Mouse (Mus musculus): ENCODE results near the gene Olfr1151. TPM values are rescaled to one million over a fixed set of nuclear protein-coding genes. Genes with fewer than 3 reads are reported as not detected.

Olfr1151 gene
- polyA plus RNA-seq (2015; fragmentation: Nextera tagmentation; extraction: Ambion mirVana) = not detected in 2 replicates

DNA sequence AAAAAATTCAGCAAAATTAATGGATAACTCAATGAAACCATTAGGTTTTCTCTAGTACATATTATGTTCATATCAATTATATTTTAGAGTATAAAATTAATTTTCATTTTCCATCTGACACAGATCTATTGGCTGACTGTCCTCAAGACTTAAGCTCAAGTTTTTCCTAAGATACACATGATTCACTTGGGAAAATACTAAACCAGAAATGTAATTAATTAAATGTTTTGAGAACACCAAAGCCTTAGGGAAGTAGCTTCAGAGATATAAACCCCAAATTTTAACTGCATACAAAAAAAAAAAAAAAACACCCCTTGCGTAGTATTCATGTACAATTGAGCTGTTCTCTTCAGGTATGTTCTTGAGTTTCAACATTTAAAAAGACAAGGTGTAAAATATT, at the start of gene Olfr1151:
Gene Olfr1151 (plus strand): TSS at position 301 of the 400 bp plus-strand sequence.
- Histone ChIP-seq H3K9ac (no peak within 1 kb of the TSS), H3K27ac (no peak within 1 kb of the TSS), H3K27me3 (no peaks in the 10 kb centered on the region), H3K4me3 (no peak within 1 kb of the TSS), H3K36me3 (no peaks in the 10 kb centered on the region), H3K4me1 (no peaks in the 10 kb centered on the region), H3K4me2 (no peak within 1 kb of the TSS), H3K9me3 (no peaks in the 10 kb centered on the region)
- ATAC-seq (ENCODE audit: insufficient number of reproducible peaks, insufficient read depth, low FRiP score, low TSS enrichment, low read depth) = no peak
- 81% methylated on average over 1 of the region's 1 CpGs for WGBS

GRCm38 (mm10) chr2:87809522-87809921, 46.1 kb upstream of the Olfr1151 start, which contains the start of gene Olfr1145:
Gene Olfr1145 (plus strand): TSS chr2:87809822.
- Histone ChIP-seq H3K9me3 (no peaks in the 10 kb centered on the region), H3K27me3 (no peaks in the 10 kb centered on the region), H3K9ac (no peak within 1 kb of the TSS), H3K27ac (no peak within 1 kb of the TSS), H3K4me2 (no peak within 1 kb of the TSS), H3K36me3 (no peaks in the 10 kb centered on the region), H3K4me3 (no peak within 1 kb of the TSS), H3K4me1 (no peaks in the 10 kb centered on the region)
- no peak for ATAC-seq (ENCODE audit: insufficient number of reproducible peaks, insufficient read depth, low FRiP score, low TSS enrichment, low read depth)
- WGBS = 75% methylated on average over 1 of the region's 1 CpGs

GRCm38 (mm10) chr2:87830233-87830632, 25.4 kb upstream of the Olfr1151 start, which contains the start of gene Olfr1148:
Gene Olfr1148 (plus strand): TSS chr2:87830533.
- Histone ChIP-seq H3K4me1 (no peaks in the 10 kb centered on the region), H3K27ac (no peak within 1 kb of the TSS), H3K9me3 (no peaks in the 10 kb centered on the region), H3K36me3 (no peaks in the 10 kb centered on the region), H3K9ac (no peak within 1 kb of the TSS), H3K27me3 (no peaks in the 10 kb centered on the region), H3K4me3 (no peak within 1 kb of the TSS), H3K4me2 (no peak within 1 kb of the TSS)
- 79% methylated on average over 1 of the region's 1 CpGs for WGBS
- ATAC-seq (ENCODE audit: insufficient number of reproducible peaks, insufficient read depth, low FRiP score, low TSS enrichment, low read depth) = no peak

DNA sequence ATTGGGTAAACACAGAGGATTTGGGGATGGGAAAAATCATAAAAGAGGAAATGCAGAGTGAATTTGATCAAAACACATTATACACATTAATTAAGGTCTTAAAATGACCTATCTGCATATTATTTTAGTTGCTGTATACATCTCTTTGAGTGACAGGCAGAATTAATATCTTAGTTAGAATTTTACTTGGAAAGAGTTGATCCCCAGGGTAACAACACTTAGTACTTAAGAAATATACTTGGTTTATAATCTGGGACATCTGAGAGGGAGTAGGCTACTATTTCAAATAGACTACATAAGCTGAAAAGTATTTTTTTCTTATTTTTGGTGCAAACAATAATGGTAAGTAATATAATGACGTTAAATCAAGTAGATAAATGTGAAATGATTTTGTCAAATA, 12.0 kb upstream of the Olfr1151 start, which contains the start of gene Olfr1150-ps1:
Gene Olfr1150-ps1 (plus strand): TSS at position 301 of the 400 bp plus-strand sequence.
- no peak for ATAC-seq (ENCODE audit: insufficient number of reproducible peaks, insufficient read depth, low FRiP score, low TSS enrichment, low read depth)
- H3K27ac ChIP-seq = no peak within 1 kb of the TSS
- H3K4me1 ChIP-seq = no peaks in the 10 kb centered on the region
- H3K4me3 ChIP-seq = no peak within 1 kb of the TSS
- no peak within 1 kb of the TSS for H3K4me2 ChIP-seq
- H3K27me3 ChIP-seq = no peaks in the 10 kb centered on the region
- H3K9ac ChIP-seq = no peak within 1 kb of the TSS
- H3K9me3 ChIP-seq = no peaks in the 10 kb centered on the region
- WGBS = 84% methylated on average over 1 of the region's 1 CpGs
- no peaks in the 10 kb centered on the region for H3K36me3 ChIP-seq

DNA sequence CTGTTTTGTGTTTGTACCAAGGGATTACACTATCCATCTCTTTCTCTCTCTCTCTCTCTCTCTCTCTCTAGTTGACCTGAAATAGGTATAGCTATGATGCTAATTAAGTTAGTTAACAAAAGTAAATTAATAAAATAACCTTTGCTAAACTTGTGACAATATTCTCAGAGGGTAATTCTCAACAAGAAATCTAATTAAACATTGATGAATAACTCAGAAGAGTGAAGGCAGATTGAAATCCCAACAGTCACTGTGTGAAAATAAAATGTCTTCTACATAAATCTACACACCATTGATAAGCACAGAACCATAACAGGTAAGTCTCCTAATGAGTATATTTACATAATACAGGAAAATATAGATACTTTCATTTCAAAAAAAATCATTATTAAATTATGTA, 10.5 kb downstream of the Olfr1151 start, which contains the start of gene Olfr1152:
Gene Olfr1152 (plus strand): TSS at position 301 of the 400 bp plus-strand sequence.
- Histone ChIP-seq H3K4me3 (no peak within 1 kb of the TSS), H3K4me2 (no peak within 1 kb of the TSS), H3K36me3 (no peaks in the 10 kb centered on the region), H3K27ac (no peak within 1 kb of the TSS), H3K4me1 (no peaks in the 10 kb centered on the region), H3K9me3 (no peaks in the 10 kb centered on the region), H3K9ac (no peak within 1 kb of the TSS), H3K27me3 (no peaks in the 10 kb centered on the region)
- no peak for ATAC-seq (ENCODE audit: insufficient number of reproducible peaks, insufficient read depth, low FRiP score, low TSS enrichment, low read depth)

DNA sequence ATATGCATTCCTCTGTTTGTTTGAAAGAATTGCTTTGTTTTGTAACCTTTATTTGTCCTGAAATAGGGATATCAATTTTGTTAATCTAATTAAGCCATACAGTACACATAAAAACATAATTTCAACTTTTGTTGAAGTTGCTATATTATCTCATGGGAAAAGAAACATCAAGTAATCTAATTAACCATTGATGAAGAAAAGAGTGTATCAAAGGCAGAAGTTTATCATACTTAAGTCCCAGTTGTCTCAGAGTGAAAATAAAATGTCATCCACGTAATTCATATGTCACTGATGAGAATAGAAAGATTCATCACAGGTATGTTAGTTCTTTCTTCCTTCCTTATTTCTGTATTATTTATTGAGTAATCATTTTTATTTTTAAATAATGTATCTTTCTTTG, 39.0 kb downstream of the Olfr1151 start, which contains the start of gene Olfr1153:
Gene Olfr1153 (plus strand): TSS at position 301 of the 400 bp plus-strand sequence.
- Histone ChIP-seq H3K4me1 (no peaks in the 10 kb centered on the region), H3K4me3 (no peak within 1 kb of the TSS), H3K27ac (no peak within 1 kb of the TSS), H3K27me3 (no peaks in the 10 kb centered on the region), H3K9ac (no peak within 1 kb of the TSS), H3K36me3 (no peaks in the 10 kb centered on the region), H3K9me3 (no peaks in the 10 kb centered on the region), H3K4me2 (no peak within 1 kb of the TSS)
- 73% methylated on average over 1 of the region's 1 CpGs for WGBS
- no peak for ATAC-seq (ENCODE audit: insufficient number of reproducible peaks, insufficient read depth, low FRiP score, low TSS enrichment, low read depth)

DNA sequence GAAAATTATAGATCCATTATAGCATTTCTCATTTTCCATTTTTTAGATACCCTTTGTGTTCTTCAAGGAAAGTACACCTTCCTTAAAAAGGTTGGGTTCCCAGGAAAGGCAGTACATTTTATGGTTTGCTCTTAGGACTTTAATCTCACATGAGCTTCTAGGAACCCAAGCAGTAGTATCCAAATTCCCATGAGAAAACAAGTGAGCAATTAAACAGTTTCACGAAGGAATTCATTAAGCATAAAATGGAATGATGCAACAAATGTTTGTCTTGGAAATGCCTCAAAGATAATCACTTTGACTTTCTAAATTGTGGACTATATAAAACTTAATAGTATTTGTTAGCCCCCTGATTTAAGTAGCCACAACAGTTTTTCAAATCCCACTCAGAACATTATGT, 49.4 kb downstream of the Olfr1151 start, which contains the start of gene Olfr1154:
Gene Olfr1154 (minus strand): TSS at position 101 of the 400 bp plus-strand sequence.
- H3K4me2 ChIP-seq = no peak within 1 kb of the TSS
- H3K9me3 ChIP-seq = no peaks in the 10 kb centered on the region
- no peak within 1 kb of the TSS for H3K4me3 ChIP-seq
- ATAC-seq (ENCODE audit: insufficient number of reproducible peaks, insufficient read depth, low FRiP score, low TSS enrichment, low read depth) = no peak
- no peaks in the 10 kb centered on the region for H3K4me1 ChIP-seq
- 95% methylated on average over 1 of the region's 1 CpGs for WGBS
- no peak within 1 kb of the TSS for H3K9ac ChIP-seq
- H3K27ac ChIP-seq = no peak within 1 kb of the TSS
- H3K27me3 ChIP-seq = no peaks in the 10 kb centered on the region
- H3K36me3 ChIP-seq = no peaks in the 10 kb centered on the region

Other genes starting within 250 kb of the Olfr1151 start
- gene Olfr1130, start 249.7 kb upstream of the Olfr1151 start, polyA plus RNA-seq (2015; fragmentation: Nextera tagmentation; extraction: Ambion mirVana) = not detected in 2 replicates
- not detected in 2 replicates for gene Olfr1131, start 228.8 kb upstream of the Olfr1151 start, polyA plus RNA-seq (2015; fragmentation: Nextera tagmentation; extraction: Ambion mirVana)
- not detected in 2 replicates for gene Olfr1132, start 218.3 kb upstream of the Olfr1151 start, polyA plus RNA-seq (2015; fragmentation: Nextera tagmentation; extraction: Ambion mirVana)
- gene Olfr1133, start 208.5 kb upstream of the Olfr1151 start, polyA plus RNA-seq (2015; fragmentation: Nextera tagmentation; extraction: Ambion mirVana) = not detected in 2 replicates
- not detected in 2 replicates for gene Olfr1134, start 197.4 kb upstream of the Olfr1151 start, polyA plus RNA-seq (2015; fragmentation: Nextera tagmentation; extraction: Ambion mirVana)
- not detected in 2 replicates for gene Olfr1135, start 182.2 kb upstream of the Olfr1151 start, polyA plus RNA-seq (2015; fragmentation: Nextera tagmentation; extraction: Ambion mirVana)
- gene Olfr1136, start 161.9 kb upstream of the Olfr1151 start, polyA plus RNA-seq (2015; fragmentation: Nextera tagmentation; extraction: Ambion mirVana) = not detected in 2 replicates
- 0.29 TPM in 1 of 2 replicates, not detected in the other for gene Olfr1137, start 142.7 kb upstream of the Olfr1151 start, polyA plus RNA-seq (2015; fragmentation: Nextera tagmentation; extraction: Ambion mirVana)
- gene Olfr1138, start 115.9 kb upstream of the Olfr1151 start, polyA plus RNA-seq (2015; fragmentation: Nextera tagmentation; extraction: Ambion mirVana) = not detected in 2 replicates
- not detected in 2 replicates for gene Olfr1140, start 112.1 kb upstream of the Olfr1151 start, polyA plus RNA-seq (2015; fragmentation: Nextera tagmentation; extraction: Ambion mirVana)
- not detected in 2 replicates for gene Olfr1141, start 101.9 kb upstream of the Olfr1151 start, polyA plus RNA-seq (2015; fragmentation: Nextera tagmentation; extraction: Ambion mirVana)
- not detected in 2 replicates for gene Olfr152, start 76.4 kb upstream of the Olfr1151 start, polyA plus RNA-seq (2015; fragmentation: Nextera tagmentation; extraction: Ambion mirVana)
- gene Olfr1143, start 55.3 kb upstream of the Olfr1151 start, polyA plus RNA-seq (2015; fragmentation: Nextera tagmentation; extraction: Ambion mirVana) = not detected in 2 replicates
- gene Olfr1145, start 46.0 kb upstream of the Olfr1151 start, polyA plus RNA-seq (2015; fragmentation: Nextera tagmentation; extraction: Ambion mirVana) = not detected in 2 replicates
- gene Olfr1148, start 25.3 kb upstream of the Olfr1151 start, polyA plus RNA-seq (2015; fragmentation: Nextera tagmentation; extraction: Ambion mirVana) = not detected in 2 replicates
- gene Olfr1150-ps1, start 11.9 kb upstream of the Olfr1151 start, polyA plus RNA-seq (2015; fragmentation: Nextera tagmentation; extraction: Ambion mirVana) = not detected in 2 replicates
- gene Olfr1152, start 10.6 kb downstream of the Olfr1151 start, polyA plus RNA-seq (2015; fragmentation: Nextera tagmentation; extraction: Ambion mirVana) = not detected in 2 replicates
- gene Olfr1153, start 39.1 kb downstream of the Olfr1151 start, polyA plus RNA-seq (2015; fragmentation: Nextera tagmentation; extraction: Ambion mirVana) = not detected in 2 replicates
- gene Olfr1154, start 49.3 kb downstream of the Olfr1151 start, polyA plus RNA-seq (2015; fragmentation: Nextera tagmentation; extraction: Ambion mirVana) = not detected in 2 replicates
- gene Olfr1155, start 89.3 kb downstream of the Olfr1151 start, polyA plus RNA-seq (2015; fragmentation: Nextera tagmentation; extraction: Ambion mirVana) = not detected in 2 replicates
- not detected in 2 replicates for gene Olfr1156, start 97.2 kb downstream of the Olfr1151 start, polyA plus RNA-seq (2015; fragmentation: Nextera tagmentation; extraction: Ambion mirVana)
- not detected in 2 replicates for gene Olfr1157, start 112.4 kb downstream of the Olfr1151 start, polyA plus RNA-seq (2015; fragmentation: Nextera tagmentation; extraction: Ambion mirVana)
- gene Olfr74, start 118.8 kb downstream of the Olfr1151 start, polyA plus RNA-seq (2015; fragmentation: Nextera tagmentation; extraction: Ambion mirVana) = not detected in 2 replicates
- gene Olfr1158, start 134.3 kb downstream of the Olfr1151 start, polyA plus RNA-seq (2015; fragmentation: Nextera tagmentation; extraction: Ambion mirVana) = not detected in 2 replicates
- not detected in 2 replicates for gene Olfr1160, start 152.4 kb downstream of the Olfr1151 start, polyA plus RNA-seq (2015; fragmentation: Nextera tagmentation; extraction: Ambion mirVana)
- gene Olfr1161, start 166.9 kb downstream of the Olfr1151 start, polyA plus RNA-seq (2015; fragmentation: Nextera tagmentation; extraction: Ambion mirVana) = not detected in 2 replicates
- gene Olfr73, start 181.8 kb downstream of the Olfr1151 start, polyA plus RNA-seq (2015; fragmentation: Nextera tagmentation; extraction: Ambion mirVana) = not detected in 2 replicates
- gene Olfr1162, start 195.3 kb downstream of the Olfr1151 start, polyA plus RNA-seq (2015; fragmentation: Nextera tagmentation; extraction: Ambion mirVana) = not detected in 2 replicates
- not detected in 2 replicates for gene Olfr1163, start 216.0 kb downstream of the Olfr1151 start, polyA plus RNA-seq (2015; fragmentation: Nextera tagmentation; extraction: Ambion mirVana)
- gene Olfr1164, start 238.1 kb downstream of the Olfr1151 start, polyA plus RNA-seq (2015; fragmentation: Nextera tagmentation; extraction: Ambion mirVana) = not detected in 2 replicates

Data from embryonic facial prominence, embryonic 13.5 days (tissue).